Mouse (Mus musculus) fat pad, adult 2 months (tissue): ENCODE results near the gene Lbh.

Source experiments
- DNase-seq: peaks from one replicate; pipeline ENCODE4 v3.0.0-alpha.2; 2011; ENCODE audit warnings: low read depth, low spot score; ENCODE audit errors: extremely low read depth

Gene Lbh

DNA sequence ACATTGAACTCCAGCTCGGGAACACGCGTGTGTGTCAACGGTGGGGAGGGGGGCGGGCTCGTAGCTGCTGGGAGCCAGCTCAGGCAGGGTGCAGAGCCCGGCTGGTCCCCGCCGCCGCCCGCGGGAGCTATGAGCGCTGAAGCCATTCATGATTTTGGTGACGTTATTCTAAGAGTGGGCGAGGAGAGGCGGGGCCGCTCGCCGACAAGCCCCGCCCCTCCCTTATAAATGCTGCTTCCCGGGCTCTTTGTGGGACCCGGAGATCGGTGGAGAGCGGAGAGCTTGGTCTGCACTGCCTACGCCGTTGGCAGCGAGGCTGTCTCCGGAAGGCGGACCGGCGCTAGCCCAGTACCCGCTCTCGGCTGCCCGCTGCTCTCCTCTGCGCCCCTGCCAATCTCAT, at the start of gene Lbh:
Gene Lbh (plus strand): TSS at position 253 of the 400 bp plus-strand sequence.
- no peak for DNase-seq

DNA sequence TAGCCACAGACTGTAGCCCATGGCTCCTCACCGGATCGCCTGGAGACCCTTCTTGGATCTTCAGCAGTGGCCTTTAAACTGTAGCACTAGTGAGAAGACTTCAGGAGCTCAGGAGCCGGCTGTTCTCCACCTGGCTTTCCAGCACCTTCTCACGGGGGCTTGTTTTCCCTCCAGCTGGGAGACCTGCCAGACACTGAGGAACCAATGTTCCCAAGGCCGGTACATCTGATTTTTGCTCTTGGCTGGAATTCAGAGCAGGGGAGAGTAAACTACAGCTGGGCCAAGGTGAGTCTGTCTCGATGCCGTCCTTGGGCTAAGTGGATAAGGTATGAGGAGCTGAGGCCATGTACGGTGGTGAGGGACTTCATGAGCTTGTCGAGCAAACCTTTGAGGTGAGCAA, 39.1 kb upstream of the Lbh start:
- no peak for DNase-seq

- DNase-seq: no peak
These were observed 37.9 kb upstream of the Lbh start for GRCm38 (mm10) chr17:72880156-72880555.

DNA sequence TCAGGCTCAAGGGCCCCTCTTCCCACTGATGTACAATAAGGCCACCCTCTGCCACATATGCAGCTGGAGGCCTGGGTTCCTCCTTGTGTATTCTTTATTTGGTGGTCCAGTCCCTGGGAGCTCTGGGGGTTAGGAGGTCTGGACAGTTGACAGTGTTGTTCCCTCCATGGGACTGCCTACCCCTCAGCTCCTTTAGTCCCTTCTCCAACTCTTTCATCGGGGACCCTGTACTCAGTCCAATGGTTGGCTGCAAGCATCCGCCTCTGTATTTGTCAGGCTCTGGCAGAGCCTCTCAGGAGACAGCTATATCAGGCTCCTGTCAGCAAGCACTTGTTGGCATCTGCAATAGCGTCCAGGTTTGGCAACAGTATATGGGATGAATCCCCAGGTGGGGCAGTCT, 37.1 kb upstream of the Lbh start:
- DNase-seq: no peak

DNA sequence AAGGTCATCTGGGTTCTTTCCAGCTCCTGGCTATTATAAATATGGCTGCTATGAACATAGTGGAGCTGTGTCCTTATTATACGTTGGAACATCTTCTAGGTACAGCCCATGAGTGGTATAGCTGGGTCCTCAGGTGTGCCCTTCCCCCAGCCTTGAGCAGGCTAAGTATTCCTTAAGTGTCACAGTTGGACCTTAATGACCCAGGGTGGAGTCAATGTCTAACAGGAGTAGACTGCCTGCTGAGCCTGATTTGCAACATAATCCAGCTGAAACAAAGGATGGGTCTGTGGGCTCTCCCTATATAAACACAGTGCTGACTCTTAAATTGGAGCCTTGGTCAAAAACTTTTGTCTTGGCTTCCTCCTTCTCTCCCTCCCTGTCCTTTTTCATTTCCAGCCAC, 36.3 kb upstream of the Lbh start:
- DNase-seq: no peak

- DNase-seq: no peak
These were observed 28.3 kb upstream of the Lbh start for GRCm38 (mm10) chr17:72889556-72890397.

- DNase-seq: no peak
These were observed 27.7 kb upstream of the Lbh start for GRCm38 (mm10) chr17:72890398-72890898.

DNA sequence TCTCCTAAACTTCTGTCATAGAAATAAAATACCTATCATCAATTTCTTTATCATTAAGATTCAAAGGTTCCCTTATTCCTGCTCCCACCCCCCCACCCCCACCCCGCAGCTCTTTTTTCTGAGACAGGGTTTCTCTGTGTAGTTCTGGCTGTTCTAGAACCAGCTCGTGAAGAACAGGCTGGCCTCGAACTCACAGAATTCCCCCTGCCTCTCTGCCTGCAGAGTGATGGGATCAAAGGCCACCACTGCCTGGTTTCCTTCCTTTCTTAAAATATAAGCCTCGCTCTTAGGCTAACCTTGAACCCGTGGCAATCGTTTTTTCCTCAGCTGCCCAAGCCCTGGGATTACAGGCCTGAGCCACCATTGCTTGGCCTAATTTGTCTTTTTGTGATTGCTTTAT, 26.5 kb upstream of the Lbh start:
- DNase-seq: no peak

DNA sequence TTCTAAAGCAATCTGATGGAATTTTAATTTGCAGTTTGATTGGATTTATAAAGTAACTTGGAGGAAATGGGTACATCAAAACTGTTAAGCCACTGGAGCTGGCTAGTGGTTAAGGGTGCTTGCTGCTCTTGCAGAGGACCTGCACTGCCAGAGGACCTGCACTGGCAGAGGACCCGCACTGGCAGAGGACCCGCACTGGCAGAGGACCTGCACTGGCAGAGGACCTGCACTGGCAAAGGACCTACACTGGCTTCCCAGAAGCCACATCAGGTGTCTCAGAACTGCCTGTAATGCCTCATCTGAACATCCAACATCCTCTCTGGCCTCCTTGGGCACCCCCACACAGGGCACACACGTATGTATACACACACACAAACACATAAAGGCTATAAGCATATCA, 22.6 kb upstream of the Lbh start:
- DNase-seq: no peak

DNA sequence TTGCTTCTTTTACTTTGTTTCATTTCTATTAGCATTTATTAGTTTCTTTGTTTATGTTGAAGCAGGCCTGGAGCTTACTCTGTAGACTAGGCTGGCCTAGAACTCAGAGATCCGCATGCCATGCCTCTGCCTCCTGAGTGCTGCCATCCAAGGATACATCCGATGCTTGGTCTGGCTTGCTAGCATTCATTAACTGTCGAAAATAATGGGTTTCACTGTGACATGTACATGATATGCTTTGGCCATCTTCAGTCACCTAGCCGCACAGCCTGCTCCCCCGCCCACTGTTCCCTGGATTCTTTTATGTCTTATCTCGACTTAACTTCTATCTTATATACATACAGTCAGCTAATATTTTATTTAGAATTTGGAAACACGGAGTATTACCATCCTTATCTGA, 21.0 kb upstream of the Lbh start:
- no peak for DNase-seq

DNA sequence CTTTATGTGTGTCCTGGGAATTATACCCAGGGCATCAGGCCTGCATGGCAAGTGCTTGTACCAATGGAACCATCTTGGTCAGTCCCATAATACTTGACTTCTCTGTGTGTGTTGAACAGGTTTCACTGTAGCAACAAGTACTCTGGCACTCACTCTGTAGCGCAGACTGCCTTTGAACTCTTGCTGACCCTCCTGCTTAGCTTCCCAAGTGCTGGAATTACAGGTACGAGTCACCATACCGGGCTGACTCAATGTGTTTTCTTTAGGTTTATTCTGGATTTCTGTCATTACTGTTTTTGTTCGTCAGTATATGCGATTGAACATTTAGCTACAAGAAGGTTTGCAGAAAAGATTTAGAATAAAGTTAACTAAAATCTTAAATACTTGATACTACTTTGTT, 20.1 kb upstream of the Lbh start:
- DNase-seq: no peak

GRCm38 (mm10) chr17:72898775-72899174, 19.3 kb upstream of the Lbh start:
- no peak for DNase-seq

DNA sequence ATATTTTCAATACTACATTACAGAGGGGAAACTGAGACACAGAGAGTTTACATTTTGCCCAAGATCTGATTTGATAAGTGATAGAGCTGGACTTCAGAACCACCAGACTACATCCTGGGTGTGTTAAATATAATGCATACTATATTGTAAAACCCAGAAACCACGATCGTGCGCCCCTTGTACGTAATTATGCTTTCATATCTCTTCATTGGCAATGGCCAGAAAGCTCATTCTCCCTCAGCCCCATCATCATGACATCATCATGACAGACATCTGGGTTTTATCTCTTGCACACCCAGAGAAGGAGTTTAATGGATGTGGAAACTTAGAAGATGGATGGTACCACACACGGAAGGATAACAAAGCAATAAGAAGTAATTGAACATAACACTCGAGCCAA, 17.1 kb upstream of the Lbh start:
- DNase-seq: no peak

GRCm38 (mm10) chr17:72901705-72902104, 16.4 kb upstream of the Lbh start:
- DNase-seq: no peak

DNA sequence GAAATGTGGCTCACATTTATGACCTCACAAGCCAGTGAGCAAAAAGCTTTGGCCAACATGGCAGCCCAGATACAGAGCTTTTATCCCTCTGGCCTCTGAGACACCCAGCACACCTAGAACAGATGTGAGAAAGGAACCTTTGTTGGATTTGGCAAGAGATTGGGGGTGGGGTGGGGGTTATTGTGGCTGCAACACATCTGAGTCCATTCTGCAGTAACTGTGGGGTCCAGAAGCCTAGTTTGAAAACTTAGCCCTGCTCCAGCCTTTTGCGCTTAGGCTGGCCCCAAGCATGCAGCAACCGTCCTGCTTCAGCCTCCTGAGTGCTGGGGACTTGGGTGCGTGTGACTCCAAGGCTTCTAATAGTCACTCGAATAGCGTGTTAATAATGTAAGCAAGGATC, 14.8 kb upstream of the Lbh start:
- no peak for DNase-seq

DNA sequence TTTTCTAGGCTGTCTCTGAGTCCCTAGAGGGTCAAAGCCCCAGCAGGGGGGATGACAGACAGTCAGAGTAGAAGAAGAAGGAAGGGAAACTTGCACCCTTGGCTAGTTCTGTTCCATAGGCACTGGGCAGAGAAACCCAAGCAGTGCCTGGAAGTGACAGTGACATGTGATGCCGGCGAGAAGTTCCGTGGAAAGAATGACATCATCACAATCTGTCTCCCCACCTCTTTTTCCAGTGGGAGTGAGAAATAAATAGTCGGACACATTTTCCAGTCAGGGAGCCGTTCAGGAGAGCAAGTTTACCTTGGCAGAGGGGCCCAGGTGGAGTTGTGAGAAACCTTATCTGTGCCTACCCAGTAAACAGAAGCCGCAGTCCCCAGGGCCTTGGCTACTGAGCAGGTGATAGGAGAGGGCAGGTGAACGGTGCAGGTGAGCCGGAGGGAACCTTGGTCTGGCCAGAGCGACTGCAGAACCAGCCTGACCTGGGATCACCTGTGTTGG, 14.1 kb upstream of the Lbh start:
- DNase-seq: no peak

GRCm38 (mm10) chr17:72904873-72905272, 13.2 kb upstream of the Lbh start:
- DNase-seq: no peak

DNA sequence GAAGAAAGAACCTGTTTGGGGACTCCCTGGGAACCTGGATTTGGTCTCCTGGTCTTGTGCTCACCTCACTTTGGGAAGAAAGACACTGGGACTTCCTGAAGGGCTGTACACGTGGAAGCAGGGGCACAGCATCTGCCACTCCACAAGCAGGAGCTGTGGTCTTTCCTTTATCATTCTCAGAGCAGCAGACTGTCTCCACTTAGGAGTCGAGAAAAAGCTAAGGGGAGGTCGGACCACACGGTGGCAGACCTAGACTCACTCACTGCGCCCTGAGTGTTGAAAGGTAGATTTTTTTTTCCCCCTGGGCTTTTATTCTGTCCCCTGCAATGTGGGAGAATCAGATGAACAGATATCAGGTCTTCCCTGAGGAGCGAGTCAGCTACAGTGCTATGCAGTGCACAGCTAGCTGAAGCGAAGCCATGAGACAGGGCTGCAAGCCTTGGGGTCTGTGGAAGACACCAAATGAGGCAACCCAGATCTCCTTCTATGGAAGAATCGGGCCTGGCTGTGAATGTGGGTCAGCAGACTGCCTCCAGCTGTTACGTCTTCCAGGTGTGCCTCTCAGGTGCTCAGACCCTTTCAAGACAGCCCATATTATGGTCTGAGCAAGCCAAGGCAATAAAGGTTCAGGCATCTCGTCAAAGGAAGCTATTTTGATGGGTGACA, 11.7 kb upstream of the Lbh start:
- DNase-seq: no peak

DNA sequence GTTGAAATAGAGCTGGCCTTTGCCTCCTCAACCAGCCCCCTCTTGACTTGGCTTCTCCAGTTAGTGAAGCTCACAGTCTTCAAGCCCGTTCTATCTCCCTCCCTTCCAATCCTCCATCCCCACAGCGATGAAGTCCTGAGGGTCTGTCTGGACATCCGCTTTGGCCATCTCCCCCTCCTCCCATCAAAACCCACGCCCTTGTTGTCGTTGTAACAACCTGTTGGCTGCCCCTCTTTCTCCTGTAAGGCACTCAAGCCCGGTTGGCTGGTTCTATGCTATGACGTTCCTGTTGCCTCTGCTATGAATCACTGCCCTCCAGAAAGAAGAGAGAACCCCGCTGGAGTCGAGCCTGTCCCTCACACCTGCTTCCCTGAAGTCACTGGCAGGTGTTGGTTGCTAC, 10.9 kb upstream of the Lbh start:
- DNase-seq: no peak

DNA sequence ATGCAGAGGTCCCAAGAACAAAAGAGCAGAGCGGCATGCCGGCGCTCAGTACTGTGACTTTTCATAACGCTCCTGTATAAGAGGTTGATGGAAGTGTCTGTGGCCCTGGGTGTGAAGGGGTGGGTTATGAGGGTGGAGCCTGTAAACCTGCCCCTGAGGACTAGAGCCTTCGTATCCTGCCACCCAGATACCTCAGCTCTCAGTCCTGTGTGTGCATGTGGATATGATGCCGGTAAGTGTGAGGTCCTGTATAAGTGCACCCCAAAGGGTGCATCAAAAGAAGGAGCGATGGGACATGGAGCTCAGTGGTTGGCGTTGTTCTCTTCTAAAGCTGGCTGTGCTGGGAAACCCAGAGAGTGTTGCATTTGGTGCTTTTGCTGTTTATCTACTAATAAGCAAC, 10.3 kb upstream of the Lbh start:
- DNase-seq: no peak

GRCm38 (mm10) chr17:72908561-72908960, 9.5 kb upstream of the Lbh start:
- DNase-seq: no peak
